In the genomic region with DNA sequence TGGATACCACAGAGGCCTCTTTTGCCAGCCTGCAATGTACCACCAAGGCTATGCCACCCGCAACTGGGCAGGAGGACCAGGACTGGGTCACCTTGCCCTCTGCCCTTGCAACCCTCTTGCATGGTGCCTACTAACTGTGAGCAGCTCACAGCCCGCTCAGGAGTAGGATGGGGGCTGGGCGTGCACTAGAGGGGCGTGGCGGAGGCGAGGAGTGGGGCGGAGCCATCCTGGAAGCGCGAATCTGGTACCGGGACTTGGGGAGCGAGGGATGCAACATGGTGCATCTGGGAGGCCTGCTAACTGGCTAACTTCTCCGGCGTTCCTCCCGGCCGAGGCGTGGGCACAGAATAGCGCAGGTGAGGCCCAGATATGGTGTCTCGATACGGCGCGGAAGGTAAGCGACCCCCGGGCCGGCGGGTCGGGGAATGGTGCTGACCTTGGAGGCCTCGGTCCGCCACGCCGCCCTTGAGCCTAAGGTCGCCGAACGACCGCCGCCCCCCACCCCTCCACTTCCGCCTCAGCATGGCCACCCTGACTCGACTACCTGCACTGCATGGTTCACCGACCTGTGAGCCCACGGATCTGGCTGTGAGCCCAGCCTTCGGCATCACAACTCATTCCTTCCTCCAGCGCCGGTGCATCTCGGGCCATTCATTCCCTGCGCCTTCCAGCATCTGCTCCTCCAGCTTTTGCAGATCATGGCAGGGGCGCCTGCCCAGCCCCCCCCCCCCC, we compare ENCODE assay signal across 8 mouse cellular contexts. TPM values are rescaled to one million over a fixed set of nuclear protein-coding genes. Genes with fewer than 3 reads are reported as not detected.
DNase-seq lines count a peak whose midpoint lies in the region; ATAC-seq lines count a peak whose summit lies in the region.

No protein-coding gene starts in this region.

- WGBS in embryonic facial prominence, embryonic 12.5 days, result under 1% methylated on average over 44 of the region's 45 CpGs
- WGBS in heart, embryonic 14.5 days, result under 1% methylated on average over 35 of the region's 45 CpGs
- WGBS in liver, embryonic 11.5 days, result 1% methylated on average over 44 of the region's 45 CpGs
- under 1% methylated on average over 44 of the region's 45 CpGs for WGBS in stomach, embryonic 15.5 days

- peak overlapping the region; percentile 63 for H3K9ac ChIP-seq in embryonic facial prominence, embryonic 12.5 days
- peak overlapping the region; percentile 74 for H3K9ac ChIP-seq in heart, embryonic 14.5 days (ENCODE audit: low read length)
- peak overlapping the region; percentile 47 for H3K9ac ChIP-seq in liver, embryonic 11.5 days (ENCODE audit: low read depth, low read length)
- peak overlapping the region; percentile 12; the same call in 1 of the 2 replicates for H3K9ac ChIP-seq in stomach, embryonic 15.5 days

- DNase-seq in 3134 (ENCODE audit: extremely low read depth, insufficient read length, low spot score), result peak; percentile 93
- DNase-seq in adrenal gland, postnatal 25 days, result peak; percentile 56
- DNase-seq in kidney, postnatal 14 days, result peak; percentile 66
- DNase-seq in liver, embryonic 11.5 days (ENCODE audit: low spot score), result peak; percentile 81
- peak; percentile 68 for DNase-seq in naive thymus-derived CD4-positive, alpha-beta T cell, adult 2 months (ENCODE audit: low read depth)

- H3K27me3 ChIP-seq in embryonic facial prominence, embryonic 12.5 days, result no peaks in the 10 kb centered on the region
- no peaks in the 10 kb centered on the region for H3K27me3 ChIP-seq in heart, embryonic 14.5 days (ENCODE audit: control insufficient read depth, insufficient read depth, low read length)
- H3K27me3 ChIP-seq in liver, embryonic 11.5 days (replicated peaks; ENCODE audit: control insufficient read depth, insufficient read depth, low read length), result no peaks in the 10 kb centered on the region
- H3K27me3 ChIP-seq in stomach, embryonic 15.5 days (replicated peaks), result no peaks in the 10 kb centered on the region

- peak overlapping the region; percentile 60 for H3K4me3 ChIP-seq in embryonic facial prominence, embryonic 12.5 days
- H3K4me3 ChIP-seq in heart, embryonic 14.5 days (ENCODE audit: control insufficient read depth in 1 of 2, insufficient read depth in 1 of 2, low read depth in 1 of 2, low read length in 2 of 2), result peak overlapping the region; percentile 73 to 74
- peak overlapping the region; percentile 65 for H3K4me3 ChIP-seq in liver, embryonic 11.5 days (ENCODE audit: low read depth, low read length)
- H3K4me3 ChIP-seq in stomach, embryonic 15.5 days (replicated peaks), result peak overlapping the region; percentile 67

- H3K4me2 ChIP-seq in embryonic facial prominence, embryonic 12.5 days (replicated peaks), result peak overlapping the region; percentile 84
- H3K4me2 ChIP-seq in heart, embryonic 14.5 days (ENCODE audit: low read length), result peak overlapping the region; percentile 74
- peak overlapping the region; percentile 90 for H3K4me2 ChIP-seq in liver, embryonic 11.5 days
- H3K4me2 ChIP-seq in stomach, embryonic 15.5 days, result peak overlapping the region; percentile 97

- no peaks in the 10 kb centered on the region for H3K9me3 ChIP-seq in embryonic facial prominence, embryonic 12.5 days
- no peaks in the 10 kb centered on the region for H3K9me3 ChIP-seq in heart, embryonic 14.5 days (ENCODE audit: control insufficient read depth, low read length)
- no peaks in the 10 kb centered on the region for H3K9me3 ChIP-seq in liver, embryonic 11.5 days (ENCODE audit: control insufficient read depth, low read length)
- H3K9me3 ChIP-seq in stomach, embryonic 15.5 days, result no peaks in the 10 kb centered on the region

- H3K27ac ChIP-seq in embryonic facial prominence, embryonic 12.5 days, result no peak overlapping the region
- H3K27ac ChIP-seq in heart, embryonic 14.5 days (replicated peaks in 1 of 2; ENCODE audit: control insufficient read depth in 1 of 2, insufficient read depth in 1 of 2, low read depth in 2 of 2, low read length in 2 of 2), result peak overlapping the region; percentile 24 to 27; a peak in 1 of 4 replicates
- H3K27ac ChIP-seq in liver, embryonic 11.5 days (ENCODE audit: low read depth, low read length), result no peak overlapping the region
- H3K27ac ChIP-seq in stomach, embryonic 15.5 days, result no peak overlapping the region

- ATAC-seq in embryonic facial prominence, embryonic 12.5 days (ENCODE audit: insufficient number of reproducible peaks, insufficient read depth, low FRiP score, low TSS enrichment), result peak; percentile 98
- ATAC-seq in heart, embryonic 14.5 days (ENCODE audit: insufficient number of reproducible peaks, insufficient read depth, low FRiP score, low read depth), result peak; percentile 91
- peak; percentile 98 for ATAC-seq in liver, embryonic 11.5 days (replicated peaks; ENCODE audit: low FRiP score)
- peak; percentile 96 for ATAC-seq in stomach, embryonic 15.5 days (ENCODE audit: insufficient read depth, low FRiP score, low read depth)

- no peaks in the 10 kb centered on the region for H3K4me1 ChIP-seq in embryonic facial prominence, embryonic 12.5 days
- H3K4me1 ChIP-seq in heart, embryonic 14.5 days (ENCODE audit: control insufficient read depth in 2 of 2, insufficient read depth in 2 of 2, low read length in 2 of 2), result peaks cover 0 to 2% of the 10 kb centered on the region in 2 experiments; a peak in 1 of 4 replicates
- no peaks in the 10 kb centered on the region for H3K4me1 ChIP-seq in liver, embryonic 11.5 days (replicated peaks; ENCODE audit: control insufficient read depth, insufficient read depth, low read length)
- no peaks in the 10 kb centered on the region; the same call in 1 of the 2 replicates for H3K4me1 ChIP-seq in stomach, embryonic 15.5 days

- no peaks in the 10 kb centered on the region for H3K36me3 ChIP-seq in embryonic facial prominence, embryonic 12.5 days
- 0 out of 2 replicates have a peak, but pooled peaks cover 3% of the 10 kb centered on the region for H3K36me3 ChIP-seq in heart, embryonic 14.5 days (ENCODE audit: control insufficient read depth, insufficient read depth, low read length)
- H3K36me3 ChIP-seq in liver, embryonic 11.5 days (ENCODE audit: control insufficient read depth, insufficient read depth, low read length), result no peaks in the 10 kb centered on the region
- no peaks in the 10 kb centered on the region for H3K36me3 ChIP-seq in stomach, embryonic 15.5 days

RNA-seq across cellular contexts. Expression of gene Gdi2, which starts 59.7 kb away (rescaled TPM):
- 315 and 361 TPM in 2 replicates for total RNA-seq in adrenal gland, postnatal 25 days (2021)
- 402 and 427 TPM in 2 replicates for polyA plus RNA-seq in embryonic facial prominence, embryonic 12.5 days (2016; fragmentation: Nextera tagmentation; extraction: Ambion mirVana)
- polyA plus RNA-seq in heart, embryonic 14.5 days (2014; fragmentation: Nextera tagmentation; extraction: Ambion mirVana), result 339 and 361 TPM in 2 replicates
- 354 and 364 TPM in 2 replicates for polyA plus RNA-seq in liver, embryonic 11.5 days (2014; fragmentation: Nextera tagmentation; extraction: Ambion mirVana)
- polyA plus RNA-seq in stomach, embryonic 15.5 days (2015; fragmentation: Nextera tagmentation; extraction: Ambion mirVana), result 402 and 410 TPM in 2 replicates

Comparison
In these comparisons a context has a peak if more than half of its experiments do, and no peak if none do; other contexts are left out.
1. H3K27ac ChIP-seq: peak in heart, embryonic 14.5 days (2 of 2); none in embryonic facial prominence, embryonic 12.5 days (single experiment), liver, embryonic 11.5 days (single experiment) and stomach, embryonic 15.5 days (single experiment).
2. H3K9ac ChIP-seq: peak in every context shown above with its lines; median percentile 74 in heart, embryonic 14.5 days; 63 in embryonic facial prominence, embryonic 12.5 days; 47 in liver, embryonic 11.5 days; 12 in stomach, embryonic 15.5 days.
3. Peak in every context shown above with its lines, with median percentiles within 50 percentile points of each other: DNase-seq, ATAC-seq, H3K4me2 ChIP-seq and H3K4me3 ChIP-seq.